Mouse (Mus musculus) E14TG2a.4 (cell line): ENCODE data around the gene Mapk9.

Experiments
- CTCF ChIP-seq: conservative IDR thresholded peaks from 2 replicates; pipeline ENCODE4 v1.5.1; 2014; ENCODE audit warnings: low read length
- POU5F1 ChIP-seq: IDR thresholded peaks from 2 replicates; pipeline ENCODE4 v1.6.1; 2014; ENCODE audit warnings: low read length, borderline replicate concordance

DNA sequence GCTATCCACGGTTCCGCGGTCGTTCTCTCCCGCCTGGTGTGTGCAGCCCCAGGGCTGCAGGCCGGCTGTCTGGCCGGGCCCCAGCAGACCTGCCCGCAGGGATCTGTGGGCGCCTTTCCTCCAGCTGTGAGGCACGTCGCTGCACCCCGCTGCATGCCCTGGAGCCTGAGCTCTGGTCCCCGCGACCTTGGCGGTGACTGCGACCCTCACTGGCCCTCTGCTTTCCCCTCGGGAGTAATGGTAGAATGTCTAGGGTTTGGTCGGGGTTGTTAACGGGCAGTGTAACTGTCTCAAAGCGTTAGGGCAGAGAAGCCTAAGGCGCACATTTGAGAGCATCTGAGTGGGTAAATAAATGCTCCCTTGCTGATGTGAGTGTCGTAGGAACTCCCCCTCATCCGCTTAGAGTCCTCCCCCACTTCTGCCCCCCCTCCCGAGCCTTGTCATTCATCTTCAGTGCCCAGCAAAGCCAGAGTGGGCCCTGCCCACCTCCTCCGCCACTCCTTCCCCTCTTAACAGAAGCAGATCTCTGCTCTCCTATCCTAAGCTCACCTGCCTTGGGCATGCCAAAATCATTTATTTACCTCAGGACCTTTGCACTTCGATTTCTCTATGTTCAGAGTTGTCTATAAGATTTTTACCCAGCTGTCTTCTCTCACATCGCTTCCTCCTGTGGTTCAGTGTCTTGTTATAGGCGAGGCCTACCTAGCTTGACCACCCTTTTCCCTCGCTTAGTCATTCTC is 690 bp downstream of the Mapk9 start:
- TF ChIP-seq CTCF = no peak
- TF ChIP-seq POU5F1 = no peak
